Mouse (Mus musculus) stomach, embryonic 16.5 days (tissue): ENCODE measurements around the gene Msmb. TPM values are rescaled to one million over a fixed set of nuclear protein-coding genes. Genes with fewer than 3 reads are reported as not detected.

Source experiments
- ATAC-seq: fragments of 200-750 bp; cut with Nextera tagmentation; 2 replicates; pipeline ENCODE4 v1.8.0; 2017; ENCODE audit warnings: moderate number of reproducible peaks, moderate TSS enrichment; ENCODE audit not compliant: insufficient read depth, low FRiP score
- H3K27ac ChIP-seq: fragments of 300-500 bp; sonication (generic); 2 replicates; pipeline ENCODE4 v1.5.1; 2014; ENCODE audit warnings: low read length
- H3K27me3 ChIP-seq: fragments of 300-500 bp; sonication (generic); 2 replicates; pipeline ENCODE4 v1.6.1; 2014; ENCODE audit warnings: low read length, control low read depth, mixed read lengths; ENCODE audit not compliant: control insufficient read depth, insufficient read depth
- H3K36me3 ChIP-seq: fragments of 300-500 bp; sonication (generic); 2 replicates; pipeline ENCODE4 v1.6.1; 2014; ENCODE audit warnings: low read length; ENCODE audit not compliant: control insufficient read depth, insufficient read depth
- H3K4me1 ChIP-seq: fragments of 300-500 bp; sonication (generic); 2 replicates; pipeline ENCODE4 v1.6.1; 2014; ENCODE audit warnings: low read length, control low read depth, mixed read lengths; ENCODE audit not compliant: control insufficient read depth, insufficient read depth
- H3K4me2 ChIP-seq: fragments of 300-500 bp; sonication (generic); 2 replicates; pipeline ENCODE4 v1.6.1; 2014; ENCODE audit warnings: low read depth, low read length, mixed read lengths
- H3K4me3 ChIP-seq: fragments of 300-500 bp; sonication (generic); replicated peaks from 2 replicates; pipeline ENCODE4 v1.5.1; 2014; ENCODE audit warnings: mild to moderate bottlenecking, low read length
- H3K9ac ChIP-seq: fragments of 300-500 bp; sonication (generic); 2 replicates; pipeline ENCODE4 v1.6.1; 2014; ENCODE audit warnings: low read length
- H3K9me3 ChIP-seq: fragments of 300-500 bp; sonication (generic); replicated peaks from 2 replicates; pipeline ENCODE4 v1.6.1; 2016; ENCODE audit warnings: low read length, control low read depth; ENCODE audit not compliant: control insufficient read depth
- WGBS: fragments of 180-500 bp; shearing (Covaris S2); extraction: QIAGEN DNeasy Blood & Tissue Kit; methylation state at CpG from one replicate; pipeline ENCODE4 v1.1.7; 2014; 5-methylcytosine and 5-hydroxymethylcytosine counted together
- polyA plus RNA-seq: library from polyadenylated mRNA; unstranded; fragments of >200 nt; fragmentation: Nextera tagmentation; extraction: Ambion mirVana; gene quantifications from 2 replicates; pipeline ENCODE4 v1.2.1, GENCODE M21; 2015

The Msmb gene
- polyA plus RNA-seq, 1 experiment from 2014 or later = not detected

DNA sequence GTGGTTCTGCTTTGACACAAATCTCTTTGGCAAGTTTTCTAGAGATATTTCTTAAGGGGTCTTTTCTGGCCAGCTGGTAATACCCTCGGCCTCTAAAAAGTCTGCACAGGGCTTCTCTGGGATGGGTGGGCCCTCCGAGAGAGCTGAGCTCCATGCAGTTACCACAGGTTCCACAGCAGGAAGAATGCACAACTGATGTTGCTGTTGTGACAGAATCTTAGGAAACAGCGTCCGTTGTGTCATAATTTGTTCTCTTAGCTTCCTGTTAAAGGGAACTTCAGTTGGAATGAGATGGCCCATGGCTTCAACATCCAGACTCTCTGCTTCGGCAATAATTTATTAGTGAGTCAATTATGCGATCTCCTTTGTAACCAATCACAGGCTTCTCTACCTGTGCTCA is 12.9 kb downstream of the Msmb start:
- Histone ChIP-seq H3K9ac (no peak overlapping the region), H3K4me2 (no peak overlapping the region), H3K27me3 (no peaks in the 10 kb centered on the region), H3K27ac (no peak overlapping the region), H3K4me1 (no peaks in the 10 kb centered on the region), H3K4me3 (no peak overlapping the region), H3K36me3 (no peaks in the 10 kb centered on the region), H3K9me3 (no peaks in the 10 kb centered on the region; the same call in 1 of the 2 replicates)
- WGBS = 86% methylated on average over 6 of the region's 6 CpGs
- ATAC-seq = no peak

DNA sequence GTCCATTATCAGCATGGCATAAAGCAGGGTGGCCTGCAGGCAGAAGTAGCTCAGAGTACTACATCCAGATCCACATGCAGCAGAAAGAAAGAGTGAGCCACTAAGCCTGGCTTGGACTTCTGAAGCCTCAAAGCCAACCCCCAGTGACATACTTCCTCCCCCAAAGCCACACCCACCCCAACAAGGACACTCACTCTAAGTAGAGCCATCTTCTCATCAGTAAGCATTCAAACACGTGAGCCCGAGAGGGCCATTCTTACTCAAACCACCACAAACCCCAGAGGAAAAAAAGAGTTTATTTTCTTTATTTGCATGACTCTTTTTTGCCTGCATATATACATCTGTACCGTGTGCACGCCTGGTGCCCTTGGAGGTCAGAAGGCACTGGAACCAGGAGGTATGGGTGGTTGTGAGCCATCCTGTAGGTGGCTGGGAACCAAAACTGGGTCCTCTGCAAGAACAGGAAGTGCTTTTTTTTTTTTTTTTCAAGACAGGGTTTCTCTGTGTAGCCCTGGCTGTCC is 17.4 kb downstream of the Msmb start:
- ATAC-seq = 0 out of 2 replicates have a peak, but pooled peaks have one; percentile 1
- Histone ChIP-seq H3K27me3 (no peaks in the 10 kb centered on the region), H3K9me3 (no peaks in the 10 kb centered on the region; the same call in 1 of the 2 replicates), H3K4me3 (peak overlapping the region; percentile 92), H3K4me2 (peak overlapping the region; percentile 94), H3K27ac (peak overlapping the region; percentile 34), H3K4me1 (peaks cover 28% of the 10 kb centered on the region), H3K36me3 (no peaks in the 10 kb centered on the region), H3K9ac (peak overlapping the region; percentile 93)
- 40% methylated on average over 4 of the region's 4 CpGs for WGBS

GRCm38 (mm10) chr14:32159690-32160246 is 17.9 kb downstream of the Msmb start, which contains the start of gene Ncoa4:
Gene Ncoa4 (plus strand): TSS chr14:32159865.
- Histone ChIP-seq H3K9me3 (no peaks in the 10 kb centered on the region; the same call in 1 of the 2 replicates), H3K4me2 (peak within 1 kb of the TSS; percentile 94), H3K4me3 (peak within 1 kb of the TSS; percentile 92), H3K9ac (peak within 1 kb of the TSS; percentile 93), H3K27me3 (no peaks in the 10 kb centered on the region), H3K4me1 (peaks cover 32% of the 10 kb centered on the region), H3K27ac (peak within 1 kb of the TSS; percentile 92), H3K36me3 (no peaks in the 10 kb centered on the region)
- WGBS = under 1% methylated on average over 40 of the region's 40 CpGs
- ATAC-seq = peak; percentile 95

DNA sequence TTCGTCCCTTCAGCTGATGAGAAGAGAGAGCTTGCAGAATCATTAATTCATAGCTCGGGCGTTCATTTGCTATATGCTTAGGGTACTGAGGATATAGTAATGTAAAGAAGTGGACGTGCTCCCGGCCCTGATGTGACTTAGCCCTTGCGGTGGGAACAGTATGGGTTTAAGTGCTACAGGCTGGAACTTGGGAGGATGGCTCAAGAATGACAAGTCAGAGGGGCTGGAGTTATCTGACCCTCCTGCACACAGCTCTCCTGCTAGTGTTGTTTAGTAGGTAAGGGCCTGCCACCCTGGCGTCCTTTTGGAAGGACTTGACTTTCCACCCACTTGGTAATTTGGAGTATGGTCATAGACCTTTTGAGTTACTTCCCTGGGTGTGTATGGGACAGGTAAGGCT is 18.7 kb downstream of the Msmb start:
- H3K9me3 ChIP-seq = no peaks in the 10 kb centered on the region; the same call in 1 of the 2 replicates
- H3K9ac ChIP-seq = peak overlapping the region; percentile 93
- peak overlapping the region; percentile 92 for H3K4me3 ChIP-seq
- H3K36me3 ChIP-seq = no peaks in the 10 kb centered on the region
- H3K4me1 ChIP-seq = peaks cover 39% of the 10 kb centered on the region
- H3K27ac ChIP-seq = peak overlapping the region; percentile 92
- no peaks in the 10 kb centered on the region for H3K27me3 ChIP-seq
- no peak for ATAC-seq
- H3K4me2 ChIP-seq = peak overlapping the region; percentile 94
- WGBS = 31% methylated on average over 7 of the region's 7 CpGs

GRCm38 (mm10) chr14:32161090-32161885 is 19.5 kb downstream of the Msmb start:
- Histone ChIP-seq H3K9ac (peak overlapping the region; percentile 93; the same call in 1 of the 2 replicates), H3K4me3 (peak overlapping the region; percentile 92), H3K4me2 (peak overlapping the region; percentile 94), H3K36me3 (no peaks in the 10 kb centered on the region), H3K27ac (peak overlapping the region; percentile 92), H3K27me3 (no peaks in the 10 kb centered on the region), H3K4me1 (peaks cover 41% of the 10 kb centered on the region), H3K9me3 (no peaks in the 10 kb centered on the region; the same call in 1 of the 2 replicates)
- 69% methylated on average over 12 of the region's 12 CpGs for WGBS
- ATAC-seq = peak; percentile 45

- no peak overlapping the region for H3K4me2 ChIP-seq
- H3K9me3 ChIP-seq = no peaks in the 10 kb centered on the region; the same call in 1 of the 2 replicates
- H3K4me1 ChIP-seq = peaks cover 44% of the 10 kb centered on the region
- ATAC-seq = no peak
- H3K27ac ChIP-seq = no peak overlapping the region
- H3K9ac ChIP-seq = no peak overlapping the region
- no peaks in the 10 kb centered on the region for H3K36me3 ChIP-seq
- no peaks in the 10 kb centered on the region for H3K27me3 ChIP-seq
- H3K4me3 ChIP-seq = no peak overlapping the region
- WGBS = 89% methylated on average over 5 of the region's 5 CpGs
These were observed 20.4 kb downstream of the Msmb start for GRCm38 (mm10) chr14:32162231-32162630.

- H3K36me3 ChIP-seq = no peaks in the 10 kb centered on the region
- H3K9ac ChIP-seq = no peak overlapping the region
- no peaks in the 10 kb centered on the region for H3K27me3 ChIP-seq
- 85% methylated on average over 11 of the region's 11 CpGs for WGBS
- no peaks in the 10 kb centered on the region; the same call in 1 of the 2 replicates for H3K9me3 ChIP-seq
- peak overlapping the region; percentile 34 for H3K27ac ChIP-seq
- H3K4me2 ChIP-seq = no peak overlapping the region
- H3K4me1 ChIP-seq = peaks cover 49% of the 10 kb centered on the region
- no peak for ATAC-seq
- H3K4me3 ChIP-seq = no peak overlapping the region
These were observed 21.5 kb downstream of the Msmb start for GRCm38 (mm10) chr14:32163203-32163888.

GRCm38 (mm10) chr14:32164173-32165051 is 22.6 kb downstream of the Msmb start:
- Histone ChIP-seq H3K9ac (no peak overlapping the region), H3K4me2 (peak overlapping the region; percentile 19), H3K27ac (peak overlapping the region; percentile 46), H3K4me3 (no peak overlapping the region; the same call in 1 of the 2 replicates), H3K4me1 (peaks cover 55% of the 10 kb centered on the region), H3K36me3 (no peaks in the 10 kb centered on the region), H3K27me3 (no peaks in the 10 kb centered on the region), H3K9me3 (no peaks in the 10 kb centered on the region)
- 58% methylated on average over 8 of the region's 8 CpGs for WGBS
- peak; percentile 19 for ATAC-seq
